Mouse (Mus musculus): ENCODE data around the gene Gpatch11.

The Gpatch11 gene

DNA sequence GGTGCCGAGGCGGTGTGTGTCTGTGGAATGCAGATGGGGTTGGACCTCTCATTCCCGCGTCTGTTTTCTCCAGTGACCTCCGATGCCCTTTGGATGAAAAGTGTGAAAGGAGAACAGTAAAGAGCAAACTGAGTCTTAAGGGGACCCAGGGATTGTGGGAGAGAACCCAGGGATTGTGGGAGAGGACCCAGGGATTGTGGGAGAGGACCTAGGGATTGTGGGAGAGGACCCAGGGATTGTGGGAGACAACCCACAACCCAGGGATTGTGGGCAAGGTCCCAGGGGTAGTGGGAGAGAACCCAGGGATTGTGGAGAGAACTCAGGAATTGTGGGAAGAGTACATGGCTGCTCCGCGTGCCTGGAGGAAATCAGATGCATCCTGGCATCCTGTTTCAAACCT, 59.6 kb downstream of the Gpatch11 start:
- in situ Hi-C loops (cut with MboI): no loop called here

DNA sequence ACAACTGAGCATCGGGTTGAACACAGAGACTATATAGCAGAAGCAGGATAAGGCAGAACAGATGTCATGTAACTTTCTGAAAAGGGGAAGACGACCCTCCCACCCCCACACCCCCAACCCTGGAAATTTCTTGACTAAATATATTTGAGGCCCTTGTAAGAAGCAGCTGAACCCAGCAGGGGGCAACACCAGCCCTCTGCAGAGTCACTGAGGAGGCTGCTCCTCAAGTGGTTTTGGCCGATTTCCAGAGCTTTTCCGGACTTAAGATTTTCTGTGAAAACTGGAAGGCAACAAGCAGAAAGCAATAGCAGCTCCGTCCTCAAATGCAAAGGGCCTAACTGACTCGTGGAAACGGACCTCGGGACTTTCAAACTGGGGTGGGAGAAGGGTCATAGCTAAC, 60.0 kb downstream of the Gpatch11 start:
- in situ Hi-C loops (cut with MboI): no loop called here

Data from mature B cell (primary cell).